Mouse (Mus musculus) adrenal gland, adult 18-20 months (tissue): Measurements from ENCODE around the gene 4930470P17Rik. TPM values are rescaled to one million over a fixed set of nuclear protein-coding genes. Genes with fewer than 3 reads are reported as not detected.

ENCODE experiments used
- total RNA-seq, 2 experiments: library from RNA; stranded (reverse); gene quantifications; 1 replicate in 1 of 2; 2 replicates in 1 of 2; pipeline ENCODE4 v1.2.3; 2021

Gene 4930470P17Rik
- total RNA-seq, 2 experiments from 2014 or later = not detected

Other genes starting within 250 kb of the 4930470P17Rik start
- under 1 TPM; 0.36 to 0.38 TPM for gene Bcas1, start 174.2 kb downstream of the 4930470P17Rik start, total RNA-seq
- 10 to 100 TPM; 17.7 to 19.4 TPM for gene Pfdn4, start 105.6 kb downstream of the 4930470P17Rik start, total RNA-seq
- not detected for gene Cyp24a1, start 104.9 kb downstream of the 4930470P17Rik start, total RNA-seq
- under 1 TPM; 0.23 to 0.48 TPM for gene Dok5, start 129.8 kb upstream of the 4930470P17Rik start, total RNA-seq